Mouse (Mus musculus) heart, postnatal 14 days (tissue): Measurements from ENCODE around the gene Erich6. TPM values are rescaled to one million over a fixed set of nuclear protein-coding genes. Genes with fewer than 3 reads are reported as not detected.
"Not testable (repeated sequence)": the region's sequence is repeated elsewhere in the genome, so short reads cannot be mapped to it uniquely, and the experiment has no call there.

ENCODE experiments used
- DNase-seq, 2 experiments: peaks; one replicate each; pipeline ENCODE4 v3.0.0; 2021 to 2022
- intact Hi-C: fragments of 180-260 bp; cut with DNase I; formaldehyde crosslinking; loops from one replicate; pipeline ENCODE4 v1.15.1; 2025
- total RNA-seq, 2 experiments: library from RNA; stranded (reverse); gene quantifications; 2 replicates each; pipeline ENCODE4 v1.2.3; 2021

Erich6 gene
- total RNA-seq, 2 experiments from 2014 or later = 0.10 TPM; not detected in 1

DNA sequence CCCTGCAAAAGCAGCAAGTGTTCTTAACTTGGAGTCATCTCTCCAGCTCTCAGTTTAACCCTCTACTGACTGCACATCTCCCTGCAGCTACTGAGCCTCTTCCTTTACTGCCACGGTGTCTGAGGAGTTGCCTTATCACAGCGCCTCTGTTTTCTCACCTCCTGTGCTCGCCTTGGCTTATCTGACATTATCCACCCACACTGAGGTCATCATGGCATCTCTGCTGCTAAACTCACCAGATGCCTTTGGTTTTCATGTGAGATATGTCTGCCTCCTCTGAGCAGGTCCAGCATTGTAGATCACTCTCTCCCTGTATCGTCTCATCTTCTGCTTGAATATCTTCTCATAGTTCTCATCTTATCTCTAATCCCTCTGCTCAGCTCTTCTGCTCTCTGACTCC lies 13.3 kb upstream of the Erich6 start:
- DNase-seq = no peak
- intact Hi-C loops = no loop called here

DNA sequence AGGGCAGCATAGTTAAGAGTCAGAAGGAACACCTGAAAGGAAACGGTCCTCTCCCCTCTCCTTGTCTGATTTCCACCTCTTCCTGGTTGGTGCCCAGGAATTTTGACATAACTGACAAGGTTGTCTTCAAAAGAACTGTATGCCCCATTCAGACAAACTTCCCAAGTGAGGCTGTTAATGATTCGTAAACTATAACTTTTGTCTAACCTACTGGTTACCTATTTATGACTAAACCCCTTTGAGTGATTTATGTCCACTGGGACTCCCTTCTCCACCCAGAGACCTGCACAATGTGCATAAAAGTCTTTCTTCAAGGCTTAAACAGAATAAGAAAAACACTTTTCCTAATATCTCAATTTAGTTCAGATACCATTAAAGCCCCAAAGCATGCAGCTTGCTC lies 10.2 kb upstream of the Erich6 start:
- intact Hi-C loops = no loop called here
- DNase-seq = no peak

DNA sequence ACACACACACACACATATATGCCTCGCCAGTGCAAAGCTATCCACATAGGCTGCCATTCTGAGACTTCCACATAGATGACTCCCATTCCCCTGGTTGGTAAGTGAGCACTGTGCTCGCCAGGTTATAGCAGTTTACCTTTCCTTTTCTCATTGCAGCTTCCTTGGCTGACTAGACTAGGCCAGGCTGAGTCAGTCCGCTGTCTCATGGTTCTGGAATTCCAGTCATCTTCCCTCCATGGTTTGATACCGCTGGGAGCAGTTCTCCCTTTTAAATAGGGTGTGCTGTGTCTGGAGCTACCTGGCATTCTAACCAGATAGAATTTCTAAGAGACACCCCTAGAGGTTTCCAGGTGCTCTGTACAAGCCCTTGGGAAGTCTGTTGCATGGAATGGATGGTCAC lies 9.2 kb upstream of the Erich6 start:
- intact Hi-C loops = no loop called here

DNA sequence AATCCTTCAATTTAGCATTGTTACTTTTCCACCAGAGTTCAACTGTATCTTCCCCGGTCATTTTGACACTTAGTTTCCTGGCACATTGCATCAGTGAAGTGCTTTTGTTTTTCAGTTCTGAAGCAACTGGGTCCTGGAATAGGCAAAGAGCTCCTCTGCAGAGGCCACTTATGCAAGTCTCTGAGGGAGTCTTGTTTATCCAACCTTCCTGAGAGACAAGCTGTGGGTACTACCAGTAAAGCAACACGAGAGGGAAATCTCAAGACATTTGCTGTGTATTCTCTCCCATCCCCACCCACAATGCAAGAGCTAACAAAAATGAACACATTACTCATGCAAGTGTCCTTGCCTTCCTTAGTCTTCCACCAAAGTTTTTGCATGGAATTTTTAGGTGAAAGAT lies 5.3 kb downstream of the Erich6 start:
- intact Hi-C loops = no loop called here
- no peak for DNase-seq

More for the DNA sequence above, 9.2 kb upstream of the Erich6 start:
- no peak for DNase-seq

DNA sequence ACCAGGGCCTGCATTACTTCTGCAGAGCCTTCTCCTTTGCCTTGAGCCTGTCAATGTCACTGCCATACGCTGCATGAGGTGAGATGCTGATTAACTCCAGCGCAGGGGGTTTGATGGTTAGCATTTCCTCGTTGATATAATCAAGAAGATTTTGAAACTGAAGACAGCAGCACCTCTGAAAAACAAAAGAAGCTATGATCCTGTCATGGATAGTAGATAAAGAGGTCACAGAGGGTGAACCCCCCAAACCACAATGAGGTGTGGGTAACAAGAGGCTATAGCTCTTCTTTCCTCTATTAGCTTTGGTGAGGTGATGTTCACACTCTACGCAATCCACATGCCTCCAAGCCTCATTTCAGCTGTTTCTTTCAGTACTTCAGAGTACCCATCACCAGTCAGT lies 12.0 kb downstream of the Erich6 start:
- intact Hi-C loops = no loop called here

DNA sequence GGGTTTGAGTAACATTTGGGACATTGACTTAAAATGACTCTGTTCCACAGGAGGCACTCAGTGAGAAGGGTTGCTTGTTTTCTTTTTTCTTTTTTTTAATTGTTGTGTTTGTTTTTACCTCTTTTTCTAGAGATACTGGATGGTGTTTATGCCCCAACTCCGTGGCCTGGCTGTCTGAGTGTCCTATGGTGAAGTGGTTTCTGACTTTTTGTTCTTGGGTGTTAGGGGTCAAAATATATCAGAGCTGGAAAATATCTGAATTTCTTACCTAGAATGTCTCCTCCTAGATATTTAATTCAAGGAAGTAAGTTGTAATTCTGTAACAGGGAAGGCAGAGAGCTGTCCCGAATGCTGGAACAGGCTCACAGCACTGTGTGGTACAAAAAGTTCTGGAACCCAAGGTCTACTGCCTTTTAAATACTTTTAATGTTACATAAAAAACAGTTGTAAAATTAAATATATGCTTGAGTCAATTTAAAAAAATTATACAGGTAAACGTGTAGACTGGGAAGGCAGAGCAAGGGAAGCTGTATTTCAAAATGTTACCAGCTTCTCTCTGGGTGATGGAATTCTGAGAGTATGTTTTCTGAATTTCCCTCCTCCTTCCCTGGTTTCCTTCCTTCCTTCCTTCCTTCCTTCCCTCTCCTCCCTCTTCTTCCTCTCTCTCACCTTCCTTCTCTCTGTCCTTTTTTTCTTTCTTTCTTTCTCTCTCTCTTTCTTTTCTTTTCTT lies 14.2 kb downstream of the Erich6 start:
- intact Hi-C loops = no loop called here
- DNase-seq = no peak

More for the DNA sequence above, 12.0 kb downstream of the Erich6 start:
- no peak for DNase-seq

DNA sequence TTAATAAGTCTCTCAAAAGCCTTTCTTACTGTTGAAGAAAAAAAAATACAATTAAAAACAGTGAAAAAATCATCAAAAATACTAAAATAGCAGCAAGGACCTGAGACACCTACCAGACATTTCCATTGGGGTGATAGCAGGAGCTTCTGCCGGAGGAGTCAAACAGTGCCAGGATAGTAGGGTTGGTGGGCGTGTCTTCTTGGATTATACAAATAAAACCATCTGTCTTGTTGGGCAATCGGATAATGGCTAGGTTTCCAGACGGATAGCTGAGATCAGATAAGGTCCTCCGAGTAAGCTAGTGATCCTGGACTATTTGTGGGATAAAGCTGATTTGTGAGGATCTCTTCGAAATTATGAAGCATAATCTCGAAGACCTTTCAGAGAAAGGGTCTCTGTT lies 15.9 kb downstream of the Erich6 start:
- no peak for DNase-seq
- intact Hi-C loops = no loop called here

DNA sequence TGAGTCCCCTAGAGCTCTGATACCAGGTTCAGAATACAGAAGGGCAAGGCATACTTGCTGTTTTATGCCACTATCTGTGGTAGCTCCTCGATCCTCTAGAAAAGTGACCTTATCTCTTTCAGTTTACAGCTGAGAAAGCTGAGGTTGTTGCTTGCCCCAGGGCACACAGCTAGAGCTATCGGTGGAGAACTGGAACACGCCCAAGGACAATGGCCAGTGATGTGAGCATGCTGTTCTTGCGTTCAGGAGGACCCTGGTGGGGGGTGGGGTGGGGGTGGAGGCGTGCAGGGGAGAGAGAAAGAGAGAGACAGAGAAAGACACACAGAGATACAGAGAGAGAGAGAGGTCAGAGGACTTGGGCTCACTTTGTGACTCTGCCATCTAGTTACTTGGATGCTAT lies 27.0 kb downstream of the Erich6 start:
- intact Hi-C loops = no loop called here
- DNase-seq = no peak

DNA sequence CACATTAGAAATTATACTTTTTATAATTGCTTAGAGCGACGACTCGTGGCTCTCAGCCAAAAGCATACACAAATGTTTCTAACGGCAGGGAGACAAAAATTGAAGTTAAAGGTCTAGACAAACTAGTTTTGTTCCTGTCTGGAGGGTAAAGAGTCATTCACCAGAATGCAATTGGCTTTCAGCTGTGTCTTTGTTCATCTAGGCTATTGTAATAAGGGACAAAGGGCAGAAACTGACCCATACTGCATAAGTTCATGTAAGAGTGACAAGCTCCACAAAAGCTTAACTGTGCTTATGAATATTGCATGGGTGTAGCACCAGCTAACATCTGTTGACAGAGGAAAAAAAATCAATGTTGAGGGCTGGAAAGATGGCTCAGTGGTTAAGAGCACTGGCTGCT lies 28.5 kb downstream of the Erich6 start:
- no peak for DNase-seq
- intact Hi-C loops = no loop called here

DNA sequence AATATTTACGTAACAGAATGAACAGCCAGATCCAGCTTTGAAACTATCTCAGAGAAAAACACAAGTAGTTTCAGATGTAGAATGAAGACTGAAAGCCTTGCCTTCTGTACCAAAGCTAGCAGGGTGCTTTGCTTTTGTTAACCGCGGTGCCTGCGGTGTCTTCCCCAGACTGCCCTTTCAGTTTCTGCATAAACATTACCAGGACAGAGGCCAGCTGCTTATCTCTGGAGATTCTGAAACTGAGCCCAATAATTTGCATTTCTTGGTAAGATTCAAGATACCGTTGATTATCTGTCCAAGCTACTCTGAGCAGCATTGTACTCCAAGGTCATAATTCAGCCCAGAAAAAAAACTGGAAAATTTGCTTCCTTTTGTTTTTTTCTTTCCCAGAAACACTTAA lies 43.4 kb downstream of the Erich6 start:
- intact Hi-C loops = no loop called here
- no peak for DNase-seq

DNA sequence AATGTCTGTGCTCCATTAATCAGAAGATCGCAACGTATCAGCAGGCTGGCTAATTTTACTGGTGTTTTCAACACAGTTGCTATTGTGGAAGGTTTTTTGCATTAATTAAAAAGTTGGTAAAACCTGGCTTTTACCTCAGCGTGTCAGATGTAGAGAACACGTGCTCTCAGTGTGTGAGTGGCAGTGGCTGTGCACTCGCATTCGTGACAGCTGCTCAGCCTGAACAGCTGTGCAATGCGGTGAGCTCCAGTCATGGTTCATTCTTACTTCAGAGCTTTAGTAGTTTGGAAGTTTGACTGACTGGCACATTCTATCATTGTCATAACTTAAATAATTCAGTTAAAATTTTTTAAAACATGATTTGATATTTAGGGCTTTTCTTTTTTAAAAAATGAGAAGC lies 44.3 kb downstream of the Erich6 start:
- intact Hi-C loops, DNase-seq: not testable (repeated sequence)

DNA sequence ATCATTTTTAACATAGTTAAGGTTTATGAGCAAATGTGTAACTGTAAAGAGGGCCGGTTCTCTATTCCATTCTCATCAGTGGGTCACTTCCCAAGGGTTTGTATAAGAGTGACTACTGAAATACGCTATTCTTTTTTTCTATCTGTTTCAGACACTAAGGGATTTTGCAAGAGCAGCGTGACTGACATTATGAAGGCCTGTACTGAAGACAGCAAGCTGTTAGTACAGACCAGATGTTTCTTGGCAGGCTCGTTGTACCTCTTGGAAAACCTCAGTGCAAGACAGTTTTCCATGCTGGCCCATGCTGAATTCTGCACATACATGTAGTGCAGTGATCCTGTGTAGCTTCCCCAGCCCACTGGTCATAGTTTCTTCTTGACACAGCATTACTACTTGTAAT lies 46.5 kb downstream of the Erich6 start:
- DNase-seq, intact Hi-C loops: not testable (repeated sequence)

DNA sequence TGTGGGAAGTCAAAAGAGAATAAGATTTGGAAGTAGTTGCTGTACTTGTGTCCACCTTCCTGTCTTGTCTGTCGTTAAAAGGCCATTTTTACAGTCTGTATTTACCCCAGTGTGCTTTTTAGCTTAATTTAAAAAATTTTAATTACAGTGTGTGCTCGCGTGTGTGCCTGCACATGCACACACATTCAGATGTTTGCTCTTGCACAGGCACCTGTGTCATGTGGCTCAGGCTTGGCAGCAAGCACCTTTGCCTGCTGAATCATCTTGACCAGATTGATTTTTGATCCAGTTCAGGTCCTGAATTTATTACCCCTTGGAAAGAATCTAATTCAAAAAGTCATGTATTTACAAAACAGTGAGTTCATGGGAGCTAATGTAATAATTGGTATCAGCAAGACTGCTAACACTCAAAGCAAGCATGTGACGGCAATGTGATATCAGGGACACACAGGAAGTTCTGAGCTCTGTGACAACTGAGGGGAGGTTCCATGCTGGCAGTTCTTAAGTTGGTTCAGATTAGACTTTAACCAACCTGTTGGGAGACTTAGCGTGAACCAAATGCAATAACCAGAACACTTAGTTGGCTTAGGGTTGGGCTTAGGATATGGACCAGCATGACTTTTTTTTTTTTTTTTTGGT lies 54.1 kb downstream of the Erich6 start:
- DNase-seq = no peak
- intact Hi-C loops = no loop called here

DNA sequence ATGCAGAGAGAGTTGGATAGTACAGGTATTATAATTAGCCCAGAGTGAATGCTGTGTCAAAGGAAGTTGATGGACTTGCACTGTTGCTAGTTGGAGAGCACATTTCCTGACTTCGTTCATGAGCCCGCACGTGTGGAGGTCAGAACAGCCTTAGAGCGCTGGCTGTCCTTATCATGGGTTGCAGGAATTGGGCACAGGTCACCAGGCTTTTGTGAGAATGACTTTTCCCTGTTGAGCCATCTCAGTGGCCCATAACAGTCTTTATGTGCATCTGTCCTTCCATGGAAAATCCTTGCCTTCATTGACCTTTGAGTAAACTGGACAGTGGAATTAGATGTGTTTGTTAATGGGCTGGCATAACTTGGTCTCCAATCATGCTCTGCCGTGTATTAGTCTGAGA lies 54.7 kb downstream of the Erich6 start:
- intact Hi-C loops = no loop called here
- DNase-seq = no peak

DNA sequence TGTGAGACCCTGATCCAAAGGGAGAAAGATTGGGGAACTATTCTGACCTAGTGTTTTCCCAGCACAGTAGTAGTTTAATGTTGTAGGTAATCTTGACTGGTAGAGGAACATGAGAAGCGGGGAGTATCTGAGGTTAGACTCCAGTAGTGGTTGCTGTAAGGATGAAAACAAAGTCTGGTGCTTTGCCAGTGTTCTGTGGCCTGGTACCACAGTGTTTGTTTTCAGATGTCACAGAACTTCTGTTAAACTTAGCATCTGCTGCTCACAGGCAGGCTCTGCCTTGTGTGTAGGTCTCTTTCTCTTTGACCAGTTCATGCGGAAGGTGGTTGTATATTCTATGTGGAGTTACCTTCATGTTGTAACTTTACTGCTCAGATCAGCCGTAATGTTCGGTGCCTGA lies 55.5 kb downstream of the Erich6 start:
- DNase-seq = no peak
- intact Hi-C loops = no loop called here

DNA sequence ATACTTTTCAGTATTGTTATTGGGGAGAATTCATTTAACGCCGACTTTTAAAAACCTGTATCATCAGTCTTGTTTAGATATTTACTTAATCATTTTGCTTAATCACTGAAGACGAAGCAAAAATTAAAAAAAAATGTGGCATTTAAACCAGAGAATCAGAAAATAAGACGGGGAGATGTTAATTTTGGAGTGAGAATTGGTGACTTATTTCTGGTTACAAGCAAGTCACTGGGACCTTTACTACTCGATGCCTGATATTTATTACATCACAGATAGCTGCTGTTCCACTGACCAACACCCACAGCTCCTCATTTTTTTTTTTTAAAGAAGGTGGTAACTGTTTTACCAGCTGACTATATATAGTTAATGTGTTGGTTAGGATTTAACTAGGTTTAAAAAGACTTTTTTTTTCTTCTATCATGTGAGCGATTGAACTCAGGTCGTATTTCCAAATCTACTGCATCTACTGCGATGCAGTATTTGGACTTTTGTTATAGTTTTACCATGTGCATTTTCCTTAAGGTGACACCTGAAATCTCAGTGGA lies 59.4 kb downstream of the Erich6 start:
- intact Hi-C loops = loop anchor here (5.0 kb wide), 2 partner anchors 50 to 115 kb away; partner anchors contain the start of genes Eif2a, Serp1 and Siah2
- no peak for DNase-seq

DNA sequence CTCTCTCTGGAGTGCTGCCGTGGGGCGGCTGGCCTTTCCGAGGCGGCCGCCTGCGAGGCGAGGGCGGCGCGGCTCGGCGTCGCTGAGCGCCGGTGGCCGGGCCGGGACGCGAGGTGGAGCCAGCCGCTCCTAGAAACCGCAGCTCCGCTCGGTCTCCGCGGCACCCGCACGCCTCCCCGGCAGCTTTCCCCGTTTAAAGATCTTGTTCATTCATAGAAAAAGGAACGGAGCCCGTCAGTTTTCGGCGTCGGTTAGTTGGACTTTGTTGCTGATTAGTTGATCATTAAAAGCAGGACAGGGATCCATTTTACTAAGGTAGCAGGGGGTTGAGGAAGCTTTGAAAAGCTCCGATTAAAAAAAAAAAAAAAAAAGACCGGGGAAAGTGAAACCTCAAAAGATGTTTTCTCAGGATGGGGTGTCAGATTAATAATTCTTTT lies 59.9 kb downstream of the Erich6 start:
- intact Hi-C loops = loop anchor here (5.0 kb wide), 2 partner anchors 50 to 115 kb away; partner anchors contain the start of genes Eif2a, Serp1 and Siah2

DNA sequence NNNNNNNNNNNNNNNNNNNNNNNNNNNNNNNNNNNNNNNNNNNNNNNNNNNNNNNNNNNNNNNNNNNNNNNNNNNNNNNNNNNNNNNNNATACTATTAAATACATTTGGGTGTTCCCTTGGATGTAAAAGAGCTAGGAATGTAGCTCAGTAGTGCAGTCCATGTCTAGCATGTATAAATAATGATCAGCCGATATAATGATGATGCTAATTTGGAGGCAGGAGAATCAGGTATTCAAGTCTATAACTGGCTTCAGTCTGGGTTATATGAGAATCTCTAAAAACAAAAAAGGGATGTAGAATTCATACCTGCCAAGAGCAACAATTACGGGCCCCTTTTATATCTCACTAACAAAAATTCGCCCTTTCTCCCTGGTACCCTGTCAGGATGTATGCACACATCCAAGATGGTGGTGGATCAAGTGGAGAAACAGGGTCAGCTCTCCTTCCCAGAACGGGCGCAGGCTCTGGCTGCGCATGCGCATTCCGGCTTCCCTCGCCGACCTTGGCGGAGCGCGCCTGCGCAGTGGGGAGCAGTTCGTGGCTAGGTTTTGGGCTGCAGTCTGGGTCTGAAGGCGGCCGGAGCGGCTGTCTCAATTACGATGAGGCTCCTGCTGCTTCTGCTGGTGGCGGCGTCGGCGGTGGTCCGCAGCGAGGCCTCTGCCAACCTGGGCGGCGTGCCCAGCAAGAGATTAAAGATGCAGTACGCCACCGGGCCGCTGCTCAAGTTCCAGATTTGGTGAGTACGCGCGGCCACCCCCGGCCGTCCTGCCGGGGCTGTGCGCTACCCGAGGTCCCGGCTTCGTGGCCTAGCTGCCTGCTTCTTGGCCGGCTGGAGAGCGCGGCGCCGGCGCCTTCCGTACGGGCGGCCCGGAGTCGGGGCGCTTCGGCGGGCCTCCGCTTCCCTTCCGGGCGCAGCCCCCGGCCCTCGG lies 60.6 kb downstream of the Erich6 start, which contains the start of gene Selenot:
TSS of gene Selenot (plus strand) at position 500 of the 930 bp plus-strand sequence.
- DNase-seq = peak; percentile 99
- intact Hi-C loops = loop anchor here (5.0 kb wide), 2 partner anchors 49 to 116 kb away; partner anchors contain the start of genes Eif2a, Serp1 and Siah2

More for the DNA sequence above, 59.9 kb downstream of the Erich6 start:
- no peak for DNase-seq

DNA sequence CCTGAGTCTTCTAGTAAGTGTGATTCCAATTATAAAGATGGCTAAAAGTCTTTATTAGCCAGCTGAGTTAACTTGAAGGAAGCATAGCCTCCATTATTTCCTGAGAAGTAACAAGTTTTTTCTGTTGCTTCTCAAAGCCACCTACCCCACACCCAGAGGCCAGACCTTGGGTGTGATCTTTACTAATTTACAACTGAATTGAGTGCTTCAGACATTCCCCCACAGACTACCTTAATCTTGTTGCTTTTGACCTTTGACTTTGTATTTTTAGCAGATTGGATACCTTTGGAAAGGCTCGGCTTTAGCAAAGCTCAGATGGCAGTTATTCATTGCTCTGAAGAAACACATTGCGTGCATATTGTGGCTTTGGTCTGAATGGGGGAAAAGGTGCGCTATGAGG lies 66.2 kb downstream of the Erich6 start:
- no peak for DNase-seq
- intact Hi-C loops = no loop called here
